Mouse (Mus musculus) erythroblast, adult 5-6 weeks (primary cell): Measurements from ENCODE around the gene Asap3. TPM values are rescaled to one million over a fixed set of nuclear protein-coding genes. Genes with fewer than 3 reads are reported as not detected.

ENCODE experiments used
- ATAC-seq: replicated peaks from 2 replicates; pipeline ENCODE4 v1.8.0; 2016; ENCODE audit warnings: moderate number of reproducible peaks, mild to moderate bottlenecking, moderate TSS enrichment, inconsistent platforms; ENCODE audit not compliant: poor library complexity, low FRiP score, severe bottlenecking
- total RNA-seq, 2 experiments: library from RNA; stranded (forward) in 1 of 2; stranded (reverse) in 1 of 2; fragments of 150-400 nt in 1 of 2; fragments of 200-764, 138-1000 nt in 1 of 2; gene quantifications; 2 replicates each; pipeline versions ENCODE4 v1.2.3 to v1.2.4; 2015 to 2017; ENCODE audit warnings: low replicate concordance in 2 of 2

The Asap3 gene
- total RNA-seq, 2 experiments from 2014 or later: 0.19 to 0.43 TPM

- ATAC-seq: peak; percentile 92
Measured at GRCm38 (mm10) chr4:136285348-136285810, 79.2 kb downstream of the Asap3 start.

DNA sequence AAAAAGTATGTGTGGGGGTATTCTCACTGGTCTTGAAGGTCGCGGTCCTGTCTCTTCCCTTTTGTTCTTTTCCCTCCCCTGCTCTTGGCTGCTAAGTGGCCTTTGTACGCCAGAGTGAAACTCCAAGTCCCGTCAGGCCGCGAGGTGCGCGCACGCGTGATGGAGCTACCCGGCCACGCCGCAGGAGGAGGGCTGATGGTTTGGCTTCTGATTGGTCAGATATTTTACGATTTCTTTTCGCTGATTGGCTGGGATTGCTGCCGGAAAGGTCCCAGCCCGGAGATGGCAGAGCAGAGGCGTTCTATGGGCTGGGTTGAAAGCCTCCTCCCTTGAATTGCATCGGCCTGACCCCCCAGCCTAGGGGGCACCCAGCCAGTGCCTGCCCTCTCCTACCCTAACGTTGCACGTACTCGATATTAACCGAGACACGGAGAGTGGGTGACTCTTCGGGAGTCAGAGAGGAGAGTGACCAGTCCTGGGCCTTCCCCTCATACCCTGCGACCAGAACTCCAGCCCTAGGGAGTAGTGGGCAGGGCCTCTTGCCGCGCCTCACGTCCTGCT is 79.7 kb downstream of the Asap3 start:
- peak; percentile 95 for ATAC-seq

GRCm38 (mm10) chr4:136289918-136290780 is 84.0 kb downstream of the Asap3 start:
- no peak for ATAC-seq

DNA sequence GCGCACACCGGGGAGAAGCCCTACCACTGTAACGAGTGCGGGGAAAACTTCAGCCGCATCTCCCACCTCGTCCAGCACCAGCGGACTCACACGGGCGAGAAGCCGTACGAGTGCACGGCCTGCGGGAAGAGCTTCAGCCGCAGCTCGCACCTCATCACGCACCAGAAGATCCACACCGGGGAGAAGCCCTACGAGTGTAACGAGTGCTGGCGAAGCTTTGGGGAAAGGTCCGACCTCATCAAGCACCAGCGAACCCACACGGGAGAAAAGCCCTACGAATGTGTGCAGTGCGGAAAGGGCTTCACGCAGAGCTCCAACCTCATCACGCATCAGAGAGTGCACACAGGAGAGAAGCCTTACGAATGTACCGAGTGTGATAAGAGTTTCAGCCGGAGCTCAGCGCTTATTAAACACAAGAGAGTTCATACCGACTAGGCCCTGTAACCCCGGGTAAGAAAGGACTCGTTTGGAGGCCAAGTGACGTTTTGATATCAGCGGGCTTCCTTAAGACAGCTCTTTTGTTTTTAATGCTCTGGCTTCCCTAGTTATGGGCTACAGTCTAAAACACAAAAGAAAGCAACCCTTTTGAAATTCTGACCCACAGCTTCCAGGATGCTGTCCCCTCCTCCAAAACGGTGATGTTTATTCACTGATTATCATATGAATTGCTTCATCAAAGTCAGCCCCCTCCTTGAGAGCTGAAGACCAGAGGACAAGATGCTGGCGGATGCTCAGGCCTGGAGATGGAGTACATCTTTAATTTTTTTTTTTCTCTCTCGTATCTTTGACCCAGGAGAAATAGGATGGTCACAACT is 84.8 kb downstream of the Asap3 start:
- no peak for ATAC-seq

GRCm38 (mm10) chr4:136291692-136292091 is 85.5 kb downstream of the Asap3 start:
- no peak for ATAC-seq

Other genes with a start within 250 kb of the Asap3 start
- gene Gale, start 242.6 kb upstream of the Asap3 start, total RNA-seq (2015; ENCODE audit: low replicate concordance): 2.3 and 7.9 TPM in 2 replicates
- gene Gale, start 242.6 kb upstream of the Asap3 start, total RNA-seq (2017; ENCODE audit: low replicate concordance): 2.3 and 4.2 TPM in 2 replicates
- 14.6 and 25.2 TPM in 2 replicates for gene Lypla2, start 233.7 kb upstream of the Asap3 start, total RNA-seq (2015; ENCODE audit: low replicate concordance)
- 4.5 and 6.1 TPM in 2 replicates for gene Lypla2, start 233.7 kb upstream of the Asap3 start, total RNA-seq (2017; ENCODE audit: low replicate concordance)
- 24.4 and 34.5 TPM in 2 replicates for gene Pithd1, start 219.1 kb upstream of the Asap3 start, total RNA-seq (2015; ENCODE audit: low replicate concordance)
- 72.0 and 131 TPM in 2 replicates for gene Pithd1, start 219.1 kb upstream of the Asap3 start, total RNA-seq (2017; ENCODE audit: low replicate concordance)
- 35.7 and 44.5 TPM in 2 replicates for gene Eloa, start 184.6 kb upstream of the Asap3 start, total RNA-seq (2015; ENCODE audit: low replicate concordance)
- gene Eloa, start 184.6 kb upstream of the Asap3 start, total RNA-seq (2017; ENCODE audit: low replicate concordance): 40.0 and 53.8 TPM in 2 replicates
- gene Rpl11, start 152.9 kb upstream of the Asap3 start, total RNA-seq (2015; ENCODE audit: low replicate concordance): 304 and 345 TPM in 2 replicates
- 128 and 153 TPM in 2 replicates for gene Rpl11, start 152.9 kb upstream of the Asap3 start, total RNA-seq (2017; ENCODE audit: low replicate concordance)
- not detected in 2 replicates for gene Id3, start 62.9 kb upstream of the Asap3 start, total RNA-seq (2015; ENCODE audit: low replicate concordance)
- not detected in 2 replicates for gene Id3, start 62.9 kb upstream of the Asap3 start, total RNA-seq (2017; ENCODE audit: low replicate concordance)
- 226 and 246 TPM in 2 replicates for gene E2f2, start 34.0 kb upstream of the Asap3 start, total RNA-seq (2015; ENCODE audit: low replicate concordance)
- gene E2f2, start 34.0 kb upstream of the Asap3 start, total RNA-seq (2017; ENCODE audit: low replicate concordance): 344 and 364 TPM in 2 replicates
- gene Tcea3, start 41.4 kb downstream of the Asap3 start, total RNA-seq (2015; ENCODE audit: low replicate concordance): not detected in 2 replicates
- not detected in 2 replicates for gene Tcea3, start 41.4 kb downstream of the Asap3 start, total RNA-seq (2017; ENCODE audit: low replicate concordance)
- 2.5 and 2.7 TPM in 2 replicates for gene Zfp46, start 78.3 kb downstream of the Asap3 start, total RNA-seq (2015; ENCODE audit: low replicate concordance)
- gene Zfp46, start 78.3 kb downstream of the Asap3 start, total RNA-seq (2017; ENCODE audit: low replicate concordance): 2.8 and 7.0 TPM in 2 replicates
- 41.1 and 67.9 TPM in 2 replicates for gene Hnrnpr, start 104.6 kb downstream of the Asap3 start, total RNA-seq (2015; ENCODE audit: low replicate concordance)
- gene Hnrnpr, start 104.6 kb downstream of the Asap3 start, total RNA-seq (2017; ENCODE audit: low replicate concordance): 112 and 119 TPM in 2 replicates
- gene Htr1d, start 217.2 kb downstream of the Asap3 start, total RNA-seq (2015; ENCODE audit: low replicate concordance): not detected in 2 replicates
- not detected in 2 replicates for gene Htr1d, start 217.2 kb downstream of the Asap3 start, total RNA-seq (2017; ENCODE audit: low replicate concordance)